Mouse (Mus musculus): Measurements from ENCODE around the gene Il1a.

GRCm38 (mm10) chr2:129261151-129261794 lies 48.5 kb downstream of the Il1a start:
- TF ChIP-seq EP300 (IDR thresholded peaks at IDR 0.05; ENCODE audit: insufficient read depth, low read depth, low read length) (no peak), POLR2A (IDR thresholded peaks at IDR 0.05; ENCODE audit: insufficient read depth, low read length) (no peak)
